8 mouse cellular contexts compared by ENCODE assay signal in the genomic region with DNA sequence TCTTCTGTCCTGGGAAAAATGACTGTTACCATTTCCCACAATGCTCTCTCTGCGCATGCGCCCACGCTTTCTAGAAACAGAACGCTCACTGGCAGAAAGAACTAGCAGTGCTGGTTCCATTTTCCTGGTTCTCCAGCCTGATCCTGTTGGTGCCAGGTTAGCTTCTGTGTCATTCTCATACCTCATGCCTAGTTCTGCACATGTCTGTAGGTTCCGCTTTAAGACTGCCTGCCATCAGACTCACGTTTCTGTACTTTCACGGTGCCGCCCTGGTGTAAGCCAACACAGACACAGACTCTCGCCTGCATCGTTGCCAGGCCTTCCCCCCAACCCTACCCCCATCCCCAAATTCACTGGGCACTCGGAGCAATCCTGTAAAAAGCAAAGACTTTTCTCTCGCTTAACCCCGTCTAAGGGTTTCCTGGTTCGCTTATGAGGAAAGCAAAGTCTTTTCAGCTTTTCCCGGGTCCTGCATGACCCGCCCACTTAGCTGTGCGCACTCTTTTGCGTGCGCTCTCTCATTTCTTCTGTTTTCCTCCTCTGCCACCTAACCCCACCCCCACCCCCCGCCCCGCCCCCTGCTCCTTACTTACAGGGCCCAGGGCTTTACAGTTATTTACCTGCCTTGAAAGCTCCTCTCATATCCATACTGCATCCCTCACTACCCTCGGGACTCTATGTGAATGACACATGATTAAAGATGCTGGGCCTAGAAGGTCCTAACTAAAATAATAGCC. TPM values are rescaled to one million over a fixed set of nuclear protein-coding genes. Genes with fewer than 3 reads are reported as not detected.
A peak's percentile ranks its signal among the peaks of the same experiment; 100 is the strongest.
DNase-seq lines count a peak whose midpoint lies in the region; ATAC-seq and TF ChIP-seq lines count a peak whose summit lies in the region.

No protein-coding gene starts in this region.

- no peak overlapping the region for H3K27ac ChIP-seq in ES-Bruce4 (ENCODE audit: insufficient read depth, low read length)
- no peak overlapping the region for H3K27ac ChIP-seq in brown adipose tissue, adult 24 weeks (replicated peaks; ENCODE audit: low read depth, low read length)
- no peak overlapping the region for H3K27ac ChIP-seq in limb, embryonic 15.5 days
- no peak overlapping the region for H3K27ac ChIP-seq in midbrain, embryonic 14.5 days (replicated peaks; ENCODE audit: low read depth, low read length)

- no peaks in the 10 kb centered on the region; the same call in 1 of the 2 replicates for H3K27me3 ChIP-seq in ES-Bruce4 (ENCODE audit: control insufficient read depth, insufficient read depth, low read length, poor library complexity, severe bottlenecking)
- H3K27me3 ChIP-seq in limb, embryonic 15.5 days, result no peaks in the 10 kb centered on the region
- H3K27me3 ChIP-seq in midbrain, embryonic 14.5 days (ENCODE audit: control insufficient read depth, insufficient read depth, low read length), result no peaks in the 10 kb centered on the region; the same call in 1 of the 2 replicates

- H3K9me3 ChIP-seq in ES-Bruce4 (replicated peaks; ENCODE audit: control insufficient read depth, insufficient read depth, low read length, poor library complexity, severe bottlenecking), result no peaks in the 10 kb centered on the region
- H3K9me3 ChIP-seq in limb, embryonic 15.5 days, result no peaks in the 10 kb centered on the region
- H3K9me3 ChIP-seq in midbrain, embryonic 14.5 days (ENCODE audit: control insufficient read depth, low read length), result no peaks in the 10 kb centered on the region

- peak overlapping the region; percentile 16; the same call in 1 of the 2 replicates for H3K9ac ChIP-seq in ES-Bruce4 (ENCODE audit: low read depth, poor library complexity, severe bottlenecking)
- H3K9ac ChIP-seq in limb, embryonic 15.5 days, result no peak overlapping the region
- H3K9ac ChIP-seq in midbrain, embryonic 14.5 days (replicated peaks; ENCODE audit: low read length), result no peak overlapping the region; the same call in 1 of the 2 replicates

- peak overlapping the region; percentile 52 for H3K4me2 ChIP-seq in limb, embryonic 15.5 days
- H3K4me2 ChIP-seq in midbrain, embryonic 14.5 days (ENCODE audit: low read length), result peak overlapping the region; percentile 46

- H3K4me3 ChIP-seq in ES-Bruce4 (ENCODE audit: low read depth, low read length), result peak overlapping the region; percentile 49
- peak overlapping the region; percentile 57 for H3K4me3 ChIP-seq in brown adipose tissue, adult 24 weeks (ENCODE audit: insufficient read depth, low read depth, low read length)
- H3K4me3 ChIP-seq in limb, embryonic 15.5 days, result peak overlapping the region; percentile 39
- H3K4me3 ChIP-seq in midbrain, embryonic 14.5 days (replicated peaks; ENCODE audit: low read depth, low read length), result peak overlapping the region; percentile 25; the same call in 1 of the 2 replicates

- WGBS in limb, embryonic 15.5 days, result 20% methylated on average over 22 of the region's 22 CpGs
- WGBS in midbrain, embryonic 14.5 days, result 43% methylated on average over 22 of the region's 22 CpGs

- TF ChIP-seq POLR2A in ES-Bruce4 (IDR thresholded peaks at IDR 0.05; ENCODE audit: insufficient read depth, low read length), result no peak

- DNase-seq in kidney, adult 9 months, result peak; percentile 13
- peak; percentile 40 for DNase-seq in midbrain, embryonic 14.5 days
- peak; percentile 57 for DNase-seq in telencephalon, adult 2 months (ENCODE audit: low read depth, low spot score)
- no peak for DNase-seq in gastrocnemius, adult 8-10 months (ENCODE audit: low spot score in 2 of 2)

- TF ChIP-seq EP300 in ES-Bruce4 (IDR thresholded peaks at IDR 0.05; ENCODE audit: insufficient read depth, low read depth, low read length), result no peak

- no peaks in the 10 kb centered on the region for H3K36me3 ChIP-seq in ES-Bruce4 (ENCODE audit: control insufficient read depth, insufficient read depth, low read length, poor library complexity, severe bottlenecking)
- no peaks in the 10 kb centered on the region for H3K36me3 ChIP-seq in limb, embryonic 15.5 days
- H3K36me3 ChIP-seq in midbrain, embryonic 14.5 days (ENCODE audit: control insufficient read depth, insufficient read depth, low read length), result no peaks in the 10 kb centered on the region

- no peak for TF ChIP-seq CTCF in ES-Bruce4 (IDR thresholded peaks at IDR 0.05; ENCODE audit: low read depth, low read length)

- ATAC-seq in granulocyte monocyte progenitor cell, adult 5-6 weeks (replicated peaks; ENCODE audit: poor library complexity, severe bottlenecking), result peak; percentile 52
- 0 out of 2 replicates have a peak, but pooled peaks have one; percentile 55 for ATAC-seq in limb, embryonic 15.5 days (ENCODE audit: insufficient number of reproducible peaks, low FRiP score, low TSS enrichment, low read depth)
- ATAC-seq in midbrain, embryonic 14.5 days (ENCODE audit: low FRiP score, low TSS enrichment), result no peak

- H3K4me1 ChIP-seq in ES-Bruce4 (ENCODE audit: control insufficient read depth, insufficient read depth, low read length), result no peaks in the 10 kb centered on the region
- no peaks in the 10 kb centered on the region for H3K4me1 ChIP-seq in brown adipose tissue, adult 24 weeks (ENCODE audit: control insufficient read depth, insufficient read depth, insufficient read length, low read length)
- peaks cover 6% of the 10 kb centered on the region for H3K4me1 ChIP-seq in limb, embryonic 15.5 days
- no peaks in the 10 kb centered on the region for H3K4me1 ChIP-seq in midbrain, embryonic 14.5 days (ENCODE audit: control insufficient read depth, insufficient read depth, low read length)

RNA-seq across cellular contexts. Expression of a gene that starts 13.6 kb away (rescaled TPM):
- 0.53 and 0.60 TPM in 2 replicates for polyA plus RNA-seq in ES-Bruce4 (2011; ENCODE audit: insufficient read depth, insufficient read length, low read depth, missing spikeins)
- not detected in 2 replicates for polyA plus RNA-seq in brown adipose tissue, adult 24 weeks (2012; ENCODE audit: insufficient read depth, insufficient read length, missing spikeins)
- not detected in 2 replicates for total RNA-seq in granulocyte monocyte progenitor cell, adult 5-6 weeks (2014; fragmentation: Nextera tagmentation)
- total RNA-seq in granulocyte monocyte progenitor cell, adult 5-6 weeks (2017), result 0.09 and 0.15 TPM in 2 replicates
- polyA plus RNA-seq in limb, embryonic 15.5 days (2015; fragmentation: Nextera tagmentation; extraction: Ambion mirVana), result 0.12 and 0.20 TPM in 2 replicates
- polyA plus RNA-seq in midbrain, embryonic 14.5 days (2014; fragmentation: Nextera tagmentation; extraction: Ambion mirVana), result 0.26 and 0.32 TPM in 2 replicates
- not detected for total RNA-seq in gastrocnemius, adult 8-10 months (2022)

Comparison
In these comparisons a context has a peak if more than half of its experiments do, and no peak if none do; other contexts are left out.
1. DNase-seq: peak in kidney, adult 9 months (single experiment), midbrain, embryonic 14.5 days (single experiment) and telencephalon, adult 2 months (single experiment); none in gastrocnemius, adult 8-10 months (0 of 2).
2. Peak in every context shown above with its lines, with median percentiles within 50 percentile points of each other: H3K4me3 ChIP-seq.